Mouse (Mus musculus): ENCODE results near the gene Saal1. TPM values are rescaled to one million over a fixed set of nuclear protein-coding genes. Genes with fewer than 3 reads are reported as not detected.
"Not testable (repeated sequence)": the region's sequence is repeated elsewhere in the genome, so short reads cannot be mapped to it uniquely, and the experiment has no call there.

Gene Saal1
- polyA plus RNA-seq, 1 experiment from 2014 or later: 19.5 TPM

DNA sequence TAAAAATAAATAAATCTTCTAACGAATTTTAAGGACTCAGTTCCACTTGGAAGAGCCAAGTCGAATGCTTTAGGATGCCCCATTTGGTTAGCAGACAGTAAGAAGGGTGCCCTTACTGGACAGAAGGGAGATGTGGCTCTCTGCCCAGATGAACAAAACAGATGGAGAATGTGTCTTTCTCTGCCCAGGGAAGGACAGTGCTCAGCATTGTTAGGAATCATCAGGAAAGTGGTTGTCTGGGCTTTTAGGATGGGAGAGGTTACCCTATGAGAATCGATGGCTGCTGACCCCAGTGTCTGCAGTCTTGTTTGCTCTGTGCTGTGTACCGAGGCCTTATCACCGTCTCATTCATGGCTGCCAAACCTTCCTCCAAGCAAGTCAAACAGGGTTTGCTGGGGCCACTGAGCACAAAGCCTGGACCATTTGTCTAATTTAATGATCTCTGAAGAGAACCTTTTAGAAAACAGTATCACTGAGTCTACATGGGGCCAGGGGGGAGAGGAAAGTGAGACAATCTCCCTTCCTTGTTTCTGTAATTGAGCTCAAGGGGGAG, 33.6 kb downstream of the Saal1 start:
- Histone ChIP-seq H3K4me3 (replicated peaks; ENCODE audit: low read depth, low read length) (no peak overlapping the region), H3K9me3 (ENCODE audit: control insufficient read depth, low read length) (no peaks in the 10 kb centered on the region), H3K4me1 (ENCODE audit: control insufficient read depth, insufficient read depth, low read length) (no peaks in the 10 kb centered on the region), H3K9ac (replicated peaks; ENCODE audit: low read length) (no peak overlapping the region), H3K4me2 (ENCODE audit: low read length) (no peak overlapping the region), H3K27me3 (ENCODE audit: control insufficient read depth, insufficient read depth, low read length) (no peaks in the 10 kb centered on the region), H3K27ac (replicated peaks; ENCODE audit: low read depth, low read length) (no peak overlapping the region), H3K36me3 (ENCODE audit: control insufficient read depth, insufficient read depth, low read length) (no peaks in the 10 kb centered on the region)
- ATAC-seq (ENCODE audit: low FRiP score, low TSS enrichment) (no peak), DNase-seq (no peak)
- WGBS: 71% methylated on average over 5 of the region's 5 CpGs

GRCm38 (mm10) chr7:46675886-46676285, 34.6 kb downstream of the Saal1 start:
- DNase-seq: no peak
- Histone ChIP-seq H3K4me2 (ENCODE audit: low read length) (no peak overlapping the region), H3K4me3 (replicated peaks; ENCODE audit: low read depth, low read length) (no peak overlapping the region), H3K27me3 (ENCODE audit: control insufficient read depth, insufficient read depth, low read length) (no peaks in the 10 kb centered on the region), H3K27ac (replicated peaks; ENCODE audit: low read depth, low read length) (no peak overlapping the region), H3K4me1 (ENCODE audit: control insufficient read depth, insufficient read depth, low read length) (no peaks in the 10 kb centered on the region), H3K9ac (replicated peaks; ENCODE audit: low read length) (no peak overlapping the region), H3K36me3 (ENCODE audit: control insufficient read depth, insufficient read depth, low read length) (no peaks in the 10 kb centered on the region), H3K9me3 (ENCODE audit: control insufficient read depth, low read length) (no peaks in the 10 kb centered on the region)
- 88% methylated on average over 8 of the region's 8 CpGs for WGBS
- no peak for ATAC-seq (ENCODE audit: low FRiP score, low TSS enrichment)

DNA sequence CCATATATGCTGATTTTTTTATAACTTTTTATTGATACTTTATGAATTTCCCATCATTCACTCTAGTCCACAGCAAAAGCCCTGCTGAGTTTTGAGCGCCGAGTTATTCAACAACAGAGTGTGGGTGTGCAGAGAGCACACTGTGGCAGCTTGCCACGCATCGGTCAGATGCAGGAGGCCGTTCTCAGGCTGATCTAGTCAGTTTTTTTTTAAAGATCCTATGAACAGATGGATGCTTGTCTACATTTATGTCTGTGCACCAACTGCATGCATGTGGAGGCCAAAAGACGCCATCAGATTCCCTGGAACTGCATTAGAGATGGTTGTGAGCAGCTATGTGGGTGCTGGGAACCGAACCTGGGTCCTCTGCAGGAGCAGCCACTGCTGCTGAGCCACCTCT, 35.4 kb downstream of the Saal1 start:
- H3K4me1 ChIP-seq (ENCODE audit: control insufficient read depth, insufficient read depth, low read length): no peaks in the 10 kb centered on the region
- no peak overlapping the region for H3K9ac ChIP-seq (replicated peaks; ENCODE audit: low read length)
- WGBS: 93% methylated on average over 7 of the region's 7 CpGs
- H3K4me3 ChIP-seq (replicated peaks; ENCODE audit: low read depth, low read length): no peak overlapping the region
- no peak overlapping the region for H3K4me2 ChIP-seq (ENCODE audit: low read length)
- no peaks in the 10 kb centered on the region for H3K27me3 ChIP-seq (ENCODE audit: control insufficient read depth, insufficient read depth, low read length)
- H3K27ac ChIP-seq (replicated peaks; ENCODE audit: low read depth, low read length): no peak overlapping the region
- DNase-seq (no peak), ATAC-seq (ENCODE audit: low FRiP score, low TSS enrichment) (no peak)
- H3K36me3 ChIP-seq (ENCODE audit: control insufficient read depth, insufficient read depth, low read length): no peaks in the 10 kb centered on the region
- H3K9me3 ChIP-seq (ENCODE audit: control insufficient read depth, low read length): no peaks in the 10 kb centered on the region

DNA sequence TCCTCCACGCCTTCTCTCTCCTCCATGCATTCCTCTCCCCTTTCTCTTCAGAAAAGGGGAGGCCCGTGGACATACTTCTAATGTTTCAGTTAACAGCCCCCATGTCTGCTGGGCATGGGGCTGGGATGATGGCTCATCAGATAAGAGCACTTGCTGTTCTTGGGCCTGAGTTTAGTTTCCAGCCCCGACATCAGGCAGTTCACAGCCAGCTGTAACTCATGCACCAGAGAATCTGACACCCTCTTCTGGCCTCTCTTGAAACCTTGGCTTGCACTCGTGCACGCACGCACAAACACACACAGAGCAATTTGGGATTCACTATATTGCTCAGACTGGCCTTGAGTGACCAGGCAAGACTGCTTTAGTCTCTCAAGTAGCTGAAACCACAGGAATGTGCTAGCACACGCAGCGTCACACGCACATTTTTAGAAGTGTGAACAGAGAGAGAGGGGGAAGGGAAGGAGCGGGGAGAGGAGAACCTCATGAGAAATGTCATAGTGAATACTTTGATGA, 38.3 kb downstream of the Saal1 start, which contains the start of gene Tph1:
Gene Tph1, minus strand, starts transcription at position 378 of the 513 bp plus-strand sequence.
- no peaks in the 10 kb centered on the region for H3K9me3 ChIP-seq (ENCODE audit: control insufficient read depth, low read length)
- no peak within 1 kb of the TSS for H3K9ac ChIP-seq (replicated peaks; ENCODE audit: low read length)
- no peaks in the 10 kb centered on the region for H3K4me1 ChIP-seq (ENCODE audit: control insufficient read depth, insufficient read depth, low read length)
- no peak within 1 kb of the TSS for H3K4me3 ChIP-seq (replicated peaks; ENCODE audit: low read depth, low read length)
- no peaks in the 10 kb centered on the region for H3K27me3 ChIP-seq (ENCODE audit: control insufficient read depth, insufficient read depth, low read length)
- DNase-seq (no peak), ATAC-seq (ENCODE audit: low FRiP score, low TSS enrichment) (no peak)
- H3K4me2 ChIP-seq (ENCODE audit: low read length): no peak within 1 kb of the TSS
- 70% methylated on average over 10 of the region's 10 CpGs for WGBS
- no peaks in the 10 kb centered on the region for H3K36me3 ChIP-seq (ENCODE audit: control insufficient read depth, insufficient read depth, low read length)
- H3K27ac ChIP-seq (replicated peaks; ENCODE audit: low read depth, low read length): no peak within 1 kb of the TSS

DNA sequence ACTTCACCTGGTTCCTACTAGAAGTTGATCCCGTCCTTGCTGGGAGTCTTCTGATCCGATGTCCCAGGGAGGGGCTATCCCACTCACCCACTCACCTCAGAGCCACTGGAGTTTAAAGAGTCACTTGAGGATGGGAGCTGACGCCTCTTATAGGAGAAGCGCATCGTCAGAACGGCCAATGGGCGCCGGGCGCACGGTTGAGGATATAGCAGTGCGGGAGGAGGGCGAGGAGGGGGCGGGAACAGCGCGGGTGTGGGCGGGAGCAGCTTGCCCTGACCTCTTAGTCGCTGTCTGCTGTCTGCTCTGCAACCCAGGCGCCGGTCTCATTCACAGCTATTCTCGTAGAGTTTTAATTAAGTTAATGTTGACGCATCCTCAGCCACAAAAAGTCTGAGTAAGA, 43.2 kb downstream of the Saal1 start:
- DNase-seq (peak; percentile 42), ATAC-seq (ENCODE audit: low FRiP score, low TSS enrichment) (no peak)
- Histone ChIP-seq H3K4me1 (ENCODE audit: control insufficient read depth, insufficient read depth, low read length) (no peaks in the 10 kb centered on the region), H3K36me3 (ENCODE audit: control insufficient read depth, insufficient read depth, low read length) (no peaks in the 10 kb centered on the region), H3K27me3 (ENCODE audit: control insufficient read depth, insufficient read depth, low read length) (0 out of 2 replicates have a peak, but pooled peaks cover 3% of the 10 kb centered on the region), H3K27ac (replicated peaks; ENCODE audit: low read depth, low read length) (no peak overlapping the region), H3K9me3 (ENCODE audit: control insufficient read depth, low read length) (no peaks in the 10 kb centered on the region), H3K4me2 (ENCODE audit: low read length) (peak overlapping the region; percentile 43), H3K4me3 (replicated peaks; ENCODE audit: low read depth, low read length) (no peak overlapping the region), H3K9ac (replicated peaks; ENCODE audit: low read length) (no peak overlapping the region)
- under 1% methylated on average over 21 of the region's 21 CpGs for WGBS

GRCm38 (mm10) chr7:46665236-46665635, 45.2 kb downstream of the Saal1 start:
- Histone ChIP-seq H3K4me3 (replicated peaks; ENCODE audit: low read depth, low read length) (no peak overlapping the region), H3K9ac (replicated peaks; ENCODE audit: low read length) (no peak overlapping the region), H3K4me2 (ENCODE audit: low read length) (no peak overlapping the region), H3K36me3 (ENCODE audit: control insufficient read depth, insufficient read depth, low read length) (no peaks in the 10 kb centered on the region), H3K4me1 (ENCODE audit: control insufficient read depth, insufficient read depth, low read length) (0 out of 2 replicates have a peak, but pooled peaks cover 3% of the 10 kb centered on the region), H3K9me3 (ENCODE audit: control insufficient read depth, low read length) (no peaks in the 10 kb centered on the region), H3K27ac (replicated peaks; ENCODE audit: low read depth, low read length) (no peak overlapping the region), H3K27me3 (ENCODE audit: control insufficient read depth, insufficient read depth, low read length) (peaks cover 6% of the 10 kb centered on the region; the same call in 1 of the 2 replicates)
- WGBS: 40% methylated on average over 9 of the region's 9 CpGs
- DNase-seq (peak; percentile 57), ATAC-seq (ENCODE audit: low FRiP score, low TSS enrichment) (no peak)

DNA sequence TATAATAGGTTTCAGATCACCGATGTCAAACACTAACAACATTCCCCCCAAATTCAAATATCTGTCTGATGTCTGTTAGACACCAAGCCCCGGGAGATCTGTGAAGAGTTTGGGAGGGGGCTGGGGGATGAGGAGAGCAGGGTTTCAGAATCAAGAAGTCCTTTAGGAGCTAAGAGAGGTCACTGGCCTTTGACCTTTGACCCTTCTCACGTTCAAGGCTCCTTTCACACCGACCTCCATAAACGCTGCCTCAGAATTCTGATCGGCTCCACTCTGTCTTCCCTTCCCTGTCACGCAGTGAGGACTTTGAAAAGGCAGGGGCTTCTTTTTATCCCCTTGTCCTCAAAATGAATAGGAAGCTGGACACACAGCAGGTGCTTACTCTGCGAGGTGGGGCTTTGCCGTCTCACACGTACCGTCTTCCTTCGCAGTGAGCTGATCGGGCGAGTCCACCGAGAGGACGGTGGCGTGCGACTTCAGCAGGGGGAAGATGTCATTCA, 48.8 kb downstream of the Saal1 start:
- peaks cover 6% of the 10 kb centered on the region; the same call in 1 of the 2 replicates for H3K27me3 ChIP-seq (ENCODE audit: control insufficient read depth, insufficient read depth, low read length)
- H3K27ac ChIP-seq (replicated peaks; ENCODE audit: low read depth, low read length): no peak overlapping the region
- 4% methylated on average over 18 of the region's 18 CpGs for WGBS
- ATAC-seq (ENCODE audit: low FRiP score, low TSS enrichment) (no peak), DNase-seq (peak; percentile 33)
- H3K9me3 ChIP-seq (ENCODE audit: control insufficient read depth, low read length): no peaks in the 10 kb centered on the region
- H3K4me2 ChIP-seq (ENCODE audit: low read length): peak overlapping the region; percentile 40
- H3K4me3 ChIP-seq (replicated peaks; ENCODE audit: low read depth, low read length): peak overlapping the region; percentile 1; the same call in 1 of the 2 replicates
- 0 out of 2 replicates have a peak, but pooled peaks cover 3% of the 10 kb centered on the region for H3K4me1 ChIP-seq (ENCODE audit: control insufficient read depth, insufficient read depth, low read length)
- no peak overlapping the region for H3K9ac ChIP-seq (replicated peaks; ENCODE audit: low read length)
- no peaks in the 10 kb centered on the region for H3K36me3 ChIP-seq (ENCODE audit: control insufficient read depth, insufficient read depth, low read length)

- no peak overlapping the region for H3K9ac ChIP-seq (replicated peaks; ENCODE audit: low read length)
- no peaks in the 10 kb centered on the region for H3K27me3 ChIP-seq (ENCODE audit: control insufficient read depth, insufficient read depth, low read length)
- ATAC-seq (ENCODE audit: low FRiP score, low TSS enrichment): no peak
- DNase-seq: no peak
- no peaks in the 10 kb centered on the region for H3K4me1 ChIP-seq (ENCODE audit: control insufficient read depth, insufficient read depth, low read length)
- H3K4me3 ChIP-seq (replicated peaks; ENCODE audit: low read depth, low read length): no peak overlapping the region
- H3K4me2 ChIP-seq (ENCODE audit: low read length): no peak overlapping the region
- no peaks in the 10 kb centered on the region for H3K9me3 ChIP-seq (ENCODE audit: control insufficient read depth, low read length)
- 88% methylated on average over 2 of the region's 2 CpGs for WGBS
- no peak overlapping the region for H3K27ac ChIP-seq (replicated peaks; ENCODE audit: low read depth, low read length)
- no peaks in the 10 kb centered on the region for H3K36me3 ChIP-seq (ENCODE audit: control insufficient read depth, insufficient read depth, low read length)
Measured at GRCm38 (mm10) chr7:46652279-46652678, 58.2 kb downstream of the Saal1 start.

- WGBS: 52% methylated on average over 5 of the region's 5 CpGs
- not testable (repeated sequence) for H3K4me1 ChIP-seq (ENCODE audit: control insufficient read depth, insufficient read depth, low read length); ATAC-seq (ENCODE audit: low FRiP score, low TSS enrichment); DNase-seq; H3K36me3 ChIP-seq (ENCODE audit: control insufficient read depth, insufficient read depth, low read length); H3K4me3 ChIP-seq (replicated peaks; ENCODE audit: low read depth, low read length); H3K9ac ChIP-seq (replicated peaks; ENCODE audit: low read length); H3K27me3 ChIP-seq (ENCODE audit: control insufficient read depth, insufficient read depth, low read length); H3K27ac ChIP-seq (replicated peaks; ENCODE audit: low read depth, low read length); H3K9me3 ChIP-seq (ENCODE audit: control insufficient read depth, low read length); H3K4me2 ChIP-seq (ENCODE audit: low read length)
Measured at GRCm38 (mm10) chr7:46650231-46650630, 60.2 kb downstream of the Saal1 start.

All from midbrain, embryonic 14.5 days (tissue).